Mouse (Mus musculus): Measurements from ENCODE around the gene Clk2.

- TF ChIP-seq CTCF (IDR thresholded peaks at IDR 0.05; ENCODE audit: extremely low read depth, insufficient read depth, low read length) (no peak), POLR2A (IDR thresholded peaks at IDR 0.05; ENCODE audit: extremely low read depth, insufficient read depth, low read length) (no peak)
These were observed 55.0 kb downstream of the Clk2 start for GRCm38 (mm10) chr3:89219546-89219945.

All from cortical plate, adult 2 months (tissue).